Mouse (Mus musculus) neural tube, embryonic 14.5 days (tissue): ENCODE data around the gene Gm12789. TPM values are rescaled to one million over a fixed set of nuclear protein-coding genes. Genes with fewer than 3 reads are reported as not detected.
"Not testable (repeated sequence)": the region's sequence is repeated elsewhere in the genome, so short reads cannot be mapped to it uniquely, and the experiment has no call there.

Experiments used
- ATAC-seq: fragments of 200-750 bp; cut with Nextera tagmentation; 2 replicates; pipeline ENCODE4 v1.8.0; 2017; ENCODE audit warnings: low read depth, mild to moderate bottlenecking, moderate TSS enrichment, moderate library complexity
- H3K27ac ChIP-seq: fragments of 300-500 bp; sonication (generic); 2 replicates; pipeline ENCODE4 v1.5.1; 2014; ENCODE audit warnings: low read depth, mild to moderate bottlenecking, control low read depth, low read length, moderate library complexity, mixed read lengths
- H3K27me3 ChIP-seq: fragments of 300-500 bp; sonication (generic); 2 replicates; pipeline ENCODE4 v1.6.1; 2014; ENCODE audit warnings: low read length; ENCODE audit not compliant: control insufficient read depth, insufficient read depth
- H3K36me3 ChIP-seq: fragments of 300-500 bp; sonication (generic); 2 replicates; pipeline ENCODE4 v1.6.1; 2014; ENCODE audit warnings: low read length, mixed read lengths; ENCODE audit not compliant: control insufficient read depth, insufficient read depth
- H3K4me1 ChIP-seq: fragments of 300-500 bp; sonication (generic); 2 replicates; pipeline ENCODE4 v1.6.1; 2014; ENCODE audit warnings: low read length; ENCODE audit not compliant: control insufficient read depth, insufficient read depth
- H3K4me2 ChIP-seq: fragments of 300-500 bp; sonication (generic); 2 replicates; pipeline ENCODE4 v1.6.1; 2014; ENCODE audit warnings: mild to moderate bottlenecking, low read depth, low read length, control low read depth
- H3K4me3 ChIP-seq: fragments of 300-500 bp; sonication (generic); 2 replicates; pipeline ENCODE4 v1.5.1; 2014; ENCODE audit warnings: low read depth, low read length, control low read depth, mixed read lengths
- H3K9ac ChIP-seq: fragments of 300-500 bp; sonication (generic); replicated peaks from 2 replicates; pipeline ENCODE4 v1.6.1; 2014; ENCODE audit warnings: low read depth, mild to moderate bottlenecking, control low read depth, low read length, mixed read lengths
- H3K9me3 ChIP-seq: fragments of 300-500 bp; sonication (generic); 2 replicates; pipeline ENCODE4 v1.6.1; 2016; ENCODE audit warnings: low read length; ENCODE audit not compliant: control insufficient read depth
- WGBS: fragments of 180-500 bp; shearing (Covaris S2); extraction: QIAGEN DNeasy Blood & Tissue Kit; methylation state at CpG from one replicate; pipeline ENCODE4 v1.1.7; 2014; 5-methylcytosine and 5-hydroxymethylcytosine counted together
- polyA plus RNA-seq: library from polyadenylated mRNA; unstranded; fragments of >200 nt; fragmentation: Nextera tagmentation; extraction: Ambion mirVana; gene quantifications from 2 replicates; pipeline ENCODE4 v1.2.1, GENCODE M21; 2014

Gm12789 gene
- not detected in 2 replicates for polyA plus RNA-seq

DNA sequence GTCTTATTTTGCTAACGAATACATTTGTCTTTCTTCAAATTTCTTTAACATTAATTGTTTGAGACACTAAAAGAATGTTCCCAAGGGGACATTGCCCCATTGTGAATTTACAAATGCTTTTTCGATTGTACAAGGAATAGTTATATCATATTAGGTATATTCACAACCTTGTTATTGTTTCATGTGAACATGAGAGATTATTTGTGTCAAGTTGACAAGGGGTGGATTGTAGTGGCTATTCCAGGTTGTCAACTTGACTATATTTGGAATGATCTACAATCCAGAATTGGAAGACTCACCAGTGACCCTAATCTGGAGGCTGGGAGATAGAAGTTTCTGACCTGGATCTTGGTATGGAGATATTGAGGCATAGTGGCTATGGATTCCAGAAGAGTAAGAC lies at the start of gene Gm12789:
Gm12789 (plus strand) TSS at position 301 of the 400 bp plus-strand sequence.
- not testable (repeated sequence) for ATAC-seq
- 88% methylated on average over 2 of the region's 2 CpGs for WGBS

DNA sequence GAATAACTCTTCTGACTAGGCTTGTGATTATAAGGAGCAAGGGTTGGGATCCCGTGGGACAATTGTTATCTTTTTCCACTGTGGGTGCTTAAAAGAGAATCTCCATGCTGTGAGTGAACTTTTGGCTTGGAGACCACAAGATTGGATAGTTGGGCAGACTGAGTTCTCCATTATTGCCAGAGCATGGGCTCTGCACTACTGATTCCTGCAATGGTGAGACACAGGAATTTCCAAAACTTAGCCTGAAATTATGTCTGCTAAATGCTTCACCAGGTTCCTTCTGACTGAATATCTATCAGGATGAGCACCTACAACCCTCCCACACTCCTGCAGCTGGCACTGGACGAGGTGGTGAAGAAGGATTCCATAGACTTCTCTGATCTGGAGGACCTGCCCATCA lies 46.3 kb upstream of the Gm12789 start, which contains the start of gene Gm12794:
Gm12794 (plus strand) TSS at position 301 of the 400 bp plus-strand sequence.
- not testable (repeated sequence) for H3K27me3 ChIP-seq, H3K4me3 ChIP-seq, H3K4me2 ChIP-seq, H3K9me3 ChIP-seq, H3K4me1 ChIP-seq, H3K36me3 ChIP-seq, H3K27ac ChIP-seq, H3K9ac ChIP-seq, ATAC-seq
- 88% methylated on average over 1 of the region's 2 CpGs for WGBS

More for the DNA sequence above, at the start of gene Gm12789:
- H3K9ac ChIP-seq, H3K36me3 ChIP-seq, H3K4me2 ChIP-seq, H3K27me3 ChIP-seq, H3K9me3 ChIP-seq, H3K4me1 ChIP-seq, H3K27ac ChIP-seq, H3K4me3 ChIP-seq: not testable (repeated sequence)

DNA sequence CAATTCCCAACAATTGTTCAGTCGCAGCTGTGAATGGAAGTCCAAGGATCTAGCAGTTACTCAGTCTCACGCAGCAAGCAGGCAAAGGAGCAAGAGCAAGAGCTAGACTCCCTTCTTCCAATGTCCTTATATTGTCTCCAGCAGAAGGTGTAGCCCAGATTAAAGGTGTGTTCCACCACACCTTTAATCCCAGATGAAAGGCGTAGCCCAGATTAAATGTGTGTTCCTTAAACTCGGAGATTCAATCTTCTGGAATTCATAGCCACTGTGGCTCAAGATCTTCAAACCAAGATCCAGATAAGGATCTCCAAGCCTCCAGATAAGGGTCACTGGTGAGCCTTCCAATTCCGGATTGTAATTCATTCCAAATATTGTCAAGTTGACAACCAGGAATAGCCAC lies 5.5 kb upstream of the Gm12789 start, which contains the start of gene Gm12790:
Gm12790 (minus strand) TSS at position 101 of the 400 bp plus-strand sequence.
- not testable (repeated sequence) for H3K4me2 ChIP-seq, H3K9ac ChIP-seq, ATAC-seq, H3K27me3 ChIP-seq, H3K27ac ChIP-seq, H3K36me3 ChIP-seq, H3K4me1 ChIP-seq, H3K9me3 ChIP-seq, H3K4me3 ChIP-seq
- no CpG with 5 or more reads among the region's 5 CpGs for WGBS

DNA sequence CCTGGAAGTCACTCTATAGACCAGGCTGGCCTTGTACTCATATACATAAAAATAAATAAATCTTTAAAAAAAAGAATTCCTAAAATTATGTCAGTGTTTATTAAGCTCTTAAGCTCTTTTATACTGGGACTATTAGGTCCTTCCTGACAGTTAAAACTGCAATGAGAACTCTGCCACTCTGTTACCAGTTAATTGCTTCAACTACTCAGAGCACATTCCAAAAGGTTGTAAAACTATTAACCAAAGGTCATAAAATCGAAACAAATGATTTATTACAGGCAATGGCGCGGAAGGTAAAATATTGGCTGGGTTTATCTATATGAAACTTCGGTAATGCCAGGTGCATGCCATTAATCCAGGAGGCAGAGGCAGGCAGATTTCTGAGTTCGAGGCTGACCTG lies 748 bp upstream of the Gm12789 start:
- no peaks in the 10 kb centered on the region for H3K27me3 ChIP-seq
- no peak overlapping the region for H3K4me2 ChIP-seq
- 65% methylated on average over 5 of the region's 5 CpGs for WGBS
- no peak overlapping the region for H3K27ac ChIP-seq
- no peaks in the 10 kb centered on the region for H3K36me3 ChIP-seq
- H3K9ac ChIP-seq, result no peak overlapping the region
- ATAC-seq, result no peak
- H3K4me3 ChIP-seq, result no peak overlapping the region
- H3K4me1 ChIP-seq, result no peaks in the 10 kb centered on the region
- H3K9me3 ChIP-seq, result no peaks in the 10 kb centered on the region

DNA sequence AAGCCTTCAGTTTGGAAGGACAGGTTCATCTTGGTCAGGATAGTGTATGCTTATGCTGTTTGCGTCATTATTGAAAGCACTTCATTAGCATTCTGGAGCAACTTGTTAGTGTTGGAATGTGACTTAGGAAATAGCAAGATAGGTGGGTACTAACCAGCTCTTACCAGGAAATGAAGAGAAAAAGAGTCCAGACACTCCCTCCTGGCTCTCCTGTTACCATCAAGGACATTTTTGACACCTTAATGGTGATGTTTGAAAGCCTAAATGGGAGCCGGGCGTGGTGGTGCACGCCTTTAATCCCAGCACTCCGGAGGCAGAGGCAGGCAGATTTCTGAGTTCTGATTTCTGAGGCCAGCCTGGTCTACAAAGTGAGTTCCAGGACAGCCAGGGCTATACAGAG lies 11.0 kb downstream of the Gm12789 start:
- WGBS, result 91% methylated on average over 5 of the region's 5 CpGs
- no peaks in the 10 kb centered on the region for H3K36me3 ChIP-seq
- H3K27me3 ChIP-seq, result no peaks in the 10 kb centered on the region
- H3K4me1 ChIP-seq, result no peaks in the 10 kb centered on the region
- no peak overlapping the region for H3K4me2 ChIP-seq
- H3K27ac ChIP-seq, result no peak overlapping the region
- no peak for ATAC-seq
- H3K9ac ChIP-seq, result no peak overlapping the region
- no peaks in the 10 kb centered on the region for H3K9me3 ChIP-seq
- no peak overlapping the region for H3K4me3 ChIP-seq

DNA sequence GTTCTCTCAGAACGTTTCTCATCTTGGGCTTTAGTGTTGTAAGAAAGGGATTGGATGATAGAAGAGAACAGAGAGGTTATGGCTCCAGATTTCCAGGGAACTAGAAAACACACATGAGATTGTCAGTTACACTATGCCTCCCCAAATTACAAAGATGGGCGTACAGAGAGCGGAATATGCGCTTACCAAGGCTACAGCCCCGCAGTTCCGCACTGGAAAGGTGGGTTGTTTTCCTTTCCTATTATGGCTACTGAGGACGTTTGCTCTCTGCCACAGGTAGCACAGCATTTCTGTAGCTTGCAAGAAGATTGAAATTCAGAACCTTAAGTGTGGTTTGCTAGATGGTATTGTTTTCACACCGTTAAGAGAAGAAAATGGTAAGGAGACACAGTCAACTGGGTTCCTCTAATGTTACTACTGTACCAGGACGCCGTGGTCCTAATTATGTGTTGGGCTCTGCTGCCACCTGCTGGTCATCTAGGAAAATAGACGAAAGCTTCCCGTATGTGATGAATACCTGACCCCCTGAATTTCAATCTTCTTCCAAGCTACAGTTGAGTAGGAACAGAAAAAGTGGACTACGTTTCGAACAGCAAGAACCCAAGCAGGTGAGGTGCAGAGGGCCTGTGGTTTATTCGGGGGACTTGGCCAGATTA lies 12.0 kb downstream of the Gm12789 start:
- Histone ChIP-seq H3K27me3 (no peaks in the 10 kb centered on the region), H3K9me3 (no peaks in the 10 kb centered on the region), H3K4me3 (no peak overlapping the region), H3K9ac (no peak overlapping the region), H3K4me2 (no peak overlapping the region), H3K27ac (no peak overlapping the region), H3K4me1 (no peaks in the 10 kb centered on the region), H3K36me3 (no peaks in the 10 kb centered on the region)
- WGBS, result 39% methylated on average over 15 of the region's 15 CpGs
- peak; percentile 82 for ATAC-seq

DNA sequence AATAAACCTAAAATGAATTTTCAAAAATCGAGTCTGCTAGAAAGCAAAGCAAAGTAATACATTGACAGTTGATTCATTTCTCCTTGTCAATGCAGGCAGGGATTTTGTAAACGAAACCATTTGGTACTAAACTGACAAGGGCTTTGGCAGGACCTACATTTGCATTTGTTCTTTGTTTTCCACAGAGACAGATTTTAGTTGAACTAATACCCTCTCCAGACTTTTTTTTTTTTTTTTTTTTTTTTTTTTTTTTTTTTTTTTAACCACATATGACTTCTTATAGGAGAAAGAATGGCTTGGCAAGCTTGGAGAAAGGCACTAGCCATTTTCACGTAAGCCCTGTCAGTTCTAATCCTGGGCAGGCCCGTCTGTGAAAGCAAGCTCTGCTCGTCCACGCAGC lies 40.2 kb downstream of the Gm12789 start:
- ATAC-seq, result no peak
- Histone ChIP-seq H3K27ac (no peak overlapping the region), H3K36me3 (no peaks in the 10 kb centered on the region), H3K4me2 (no peak overlapping the region), H3K4me3 (no peak overlapping the region), H3K9me3 (no peaks in the 10 kb centered on the region), H3K9ac (no peak overlapping the region), H3K27me3 (no peaks in the 10 kb centered on the region), H3K4me1 (no peaks in the 10 kb centered on the region)
- WGBS, result 91% methylated on average over 6 of the region's 6 CpGs

Other genes starting within 250 kb of the Gm12789 start
- gene B020004J07Rik, start 142.6 kb upstream of the Gm12789 start, polyA plus RNA-seq, result not detected in 2 replicates
- gene C130073F10Rik, start 92.8 kb upstream of the Gm12789 start, polyA plus RNA-seq, result not detected in 2 replicates
- not detected in 2 replicates for gene Gm12800, start 77.5 kb upstream of the Gm12789 start, polyA plus RNA-seq
- gene Gm12794, start 46.2 kb upstream of the Gm12789 start, polyA plus RNA-seq, result not detected in 2 replicates
- not detected in 2 replicates for gene Gm12790, start 5.6 kb upstream of the Gm12789 start, polyA plus RNA-seq
- gene Pde4b, start 100.9 kb downstream of the Gm12789 start, polyA plus RNA-seq, result 44.3 and 51.2 TPM in 2 replicates